Mouse (Mus musculus) liver, postnatal 0 days (tissue): Measurements from ENCODE around the gene Lce1b. TPM values are rescaled to one million over a fixed set of nuclear protein-coding genes. Genes with fewer than 3 reads are reported as not detected.

ENCODE experiments used
- ATAC-seq: fragments of 200-750 bp; cut with Nextera tagmentation; 2 replicates; pipeline ENCODE4 v1.8.0; 2017; ENCODE audit warnings: mild to moderate bottlenecking, moderate library complexity
- DNase-seq: peaks from one replicate; pipeline ENCODE4 v3.0.0-alpha.2; 2016
- H3K27ac ChIP-seq: fragments of 300-500 bp; sonication (generic); 2 replicates; pipeline ENCODE4 v1.5.1; 2014; ENCODE audit warnings: antibody characterized with exemption, moderate library complexity, mild to moderate bottlenecking, low read depth
- H3K27me3 ChIP-seq: fragments of 300-500 bp; sonication (generic); 2 replicates; pipeline ENCODE4 v1.6.1; 2014; ENCODE audit warnings: low read length, control low read depth, mixed read lengths; ENCODE audit not compliant: insufficient read depth
- H3K36me3 ChIP-seq: fragments of 300-500 bp; sonication (generic); replicated peaks from 2 replicates; pipeline ENCODE4 v1.6.1; 2014; ENCODE audit warnings: mild to moderate bottlenecking, control low read depth, low read length, moderate library complexity, mixed read lengths; ENCODE audit not compliant: insufficient read depth
- H3K4me1 ChIP-seq: fragments of 300-500 bp; sonication (generic); 2 replicates; pipeline ENCODE4 v1.6.1; 2014; ENCODE audit warnings: antibody characterized with exemption, mild to moderate bottlenecking, control low read depth; ENCODE audit not compliant: insufficient read depth
- H3K4me2 ChIP-seq: fragments of 300-500 bp; sonication (generic); 2 replicates; pipeline ENCODE4 v1.6.1; 2014; ENCODE audit warnings: low read depth, mild to moderate bottlenecking, low read length, moderate library complexity, mixed read lengths
- H3K4me3 ChIP-seq: fragments of 300-500 bp; sonication (generic); 2 replicates; pipeline ENCODE4 v1.5.1; 2014; ENCODE audit warnings: low read depth, low read length
- H3K9ac ChIP-seq: fragments of 300-500 bp; sonication (generic); replicated peaks from 2 replicates; pipeline ENCODE4 v1.6.1; 2014; ENCODE audit warnings: mild to moderate bottlenecking, moderate library complexity
- H3K9me3 ChIP-seq: fragments of 300-500 bp; sonication (generic); 2 replicates; pipeline ENCODE4 v1.6.1; 2016; ENCODE audit warnings: mild to moderate bottlenecking, control low read depth, low read length, mixed read lengths
- CTCF ChIP-seq: sonication (generic); IDR thresholded peaks from 2 replicates; pipeline ENCODE4 v1.5.1; 2016; ENCODE audit warnings: antibody characterized with exemption, low read depth
- EP300 ChIP-seq: IDR thresholded peaks from 2 replicates; pipeline ENCODE4 v1.6.1; 2016; ENCODE audit warnings: antibody characterized with exemption, low read depth, mild to moderate bottlenecking
- polyA plus RNA-seq: library from polyadenylated mRNA; unstranded; fragments of >200 nt; fragmentation: Nextera tagmentation; extraction: Ambion mirVana; gene quantifications from 2 replicates; pipeline ENCODE4 v1.2.1, GENCODE M21; 2015

Lce1b gene
- polyA plus RNA-seq, 1 experiment from 2014 or later = not detected

DNA sequence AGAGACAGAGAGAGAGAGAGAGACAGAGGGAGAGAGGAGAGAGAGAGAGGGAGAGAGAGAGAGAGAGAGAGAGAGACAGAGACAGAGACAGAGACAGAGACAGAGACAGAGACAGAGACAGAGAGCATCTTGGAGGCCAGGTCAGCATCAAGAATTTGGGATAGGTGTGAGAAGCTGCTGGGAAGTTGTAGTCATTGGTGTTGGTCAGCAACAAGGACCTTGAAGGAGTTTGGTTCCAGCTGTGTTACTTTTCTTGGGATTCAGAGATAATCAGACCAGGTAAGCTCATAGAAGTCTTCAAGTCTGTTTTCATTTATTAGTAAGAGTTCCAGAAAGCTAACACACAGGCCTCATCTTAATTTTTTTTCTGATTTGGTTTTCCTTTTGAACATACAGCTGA, 49.3 kb downstream of the Lce1b start, which contains the start of gene 2210017I01Rik:
Gene 2210017I01Rik, minus strand, starts transcription at position 101 of the 400 bp plus-strand sequence.
- no peaks in the 10 kb centered on the region for H3K36me3 ChIP-seq
- TF ChIP-seq CTCF = no peak
- TF ChIP-seq EP300 = no peak
- no peak within 1 kb of the TSS for H3K9ac ChIP-seq
- no peaks in the 10 kb centered on the region for H3K9me3 ChIP-seq
- H3K4me3 ChIP-seq = no peak within 1 kb of the TSS
- no peak for ATAC-seq
- no peaks in the 10 kb centered on the region for H3K27me3 ChIP-seq
- no peak within 1 kb of the TSS for H3K27ac ChIP-seq
- H3K4me2 ChIP-seq = no peak within 1 kb of the TSS
- H3K4me1 ChIP-seq = no peaks in the 10 kb centered on the region
- DNase-seq = no peak

Other genes starting within 250 kb of the Lce1b start
- gene Sprr2i, start 248.9 kb downstream of the Lce1b start, polyA plus RNA-seq = not detected in 2 replicates
- not detected in 2 replicates for gene Sprr2j-ps, start 238.8 kb downstream of the Lce1b start, polyA plus RNA-seq
- gene Gm9774, start 227.5 kb downstream of the Lce1b start, polyA plus RNA-seq = 4.1 and 4.5 TPM in 2 replicates
- gene Sprr2k, start 224.3 kb downstream of the Lce1b start, polyA plus RNA-seq = 0.18 TPM in 1 of 2 replicates, not detected in the other
- gene Sprr1b, start 218.1 kb downstream of the Lce1b start, polyA plus RNA-seq = not detected in 2 replicates
- gene Sprr3, start 198.2 kb downstream of the Lce1b start, polyA plus RNA-seq = not detected in 2 replicates
- gene Sprr1a, start 171.0 kb downstream of the Lce1b start, polyA plus RNA-seq = 0.14 TPM in 1 of 2 replicates, not detected in the other
- not detected in 2 replicates for gene Sprr4, start 156.4 kb downstream of the Lce1b start, polyA plus RNA-seq
- gene 2310046K23Rik, start 122.4 kb downstream of the Lce1b start, polyA plus RNA-seq = not detected in 2 replicates
- not detected in 2 replicates for gene Ivl, start 83.2 kb downstream of the Lce1b start, polyA plus RNA-seq
- gene Smcp, start 67.9 kb downstream of the Lce1b start, polyA plus RNA-seq = 5.1 and 6.3 TPM in 2 replicates
- not detected in 2 replicates for gene 2210017I01Rik, start 49.4 kb downstream of the Lce1b start, polyA plus RNA-seq
- not detected in 2 replicates for gene Lce6a, start 35.3 kb downstream of the Lce1b start, polyA plus RNA-seq
- not detected in 2 replicates for gene Lce1a1, start 8.6 kb downstream of the Lce1b start, polyA plus RNA-seq
- not detected in 2 replicates for gene Lce1a2, start 13.4 kb upstream of the Lce1b start, polyA plus RNA-seq
- not detected in 2 replicates for gene Lce1c, start 22.3 kb upstream of the Lce1b start, polyA plus RNA-seq
- gene Lce1d, start 30.3 kb upstream of the Lce1b start, polyA plus RNA-seq = not detected in 2 replicates
- gene Lce1e, start 52.1 kb upstream of the Lce1b start, polyA plus RNA-seq = not detected in 2 replicates
- gene Lce1f, start 63.4 kb upstream of the Lce1b start, polyA plus RNA-seq = not detected in 2 replicates
- gene Gm38119, start 82.2 kb upstream of the Lce1b start, polyA plus RNA-seq = not detected in 2 replicates
- gene Lce1g, start 95.4 kb upstream of the Lce1b start, polyA plus RNA-seq = not detected in 2 replicates
- not detected in 2 replicates for gene Lce1h, start 108.1 kb upstream of the Lce1b start, polyA plus RNA-seq
- not detected in 2 replicates for gene Lce1i, start 122.0 kb upstream of the Lce1b start, polyA plus RNA-seq
- gene Lce1j, start 133.6 kb upstream of the Lce1b start, polyA plus RNA-seq = not detected in 2 replicates
- not detected in 2 replicates for gene Lce1k, start 151.0 kb upstream of the Lce1b start, polyA plus RNA-seq
- gene Kprp, start 170.3 kb upstream of the Lce1b start, polyA plus RNA-seq = not detected in 2 replicates
- not detected in 2 replicates for gene Lce1l, start 194.4 kb upstream of the Lce1b start, polyA plus RNA-seq
- not detected in 2 replicates for gene 2310050C09Rik, start 213.3 kb upstream of the Lce1b start, polyA plus RNA-seq